Mouse (Mus musculus): ENCODE measurements around the gene Olfr1505. TPM values are rescaled to one million over a fixed set of nuclear protein-coding genes. Genes with fewer than 3 reads are reported as not detected.

The Olfr1505 gene
- polyA plus RNA-seq (2012; rRNA removed) (not detected in 2 replicates), polyA plus RNA-seq (2014; fragmentation: Nextera tagmentation; extraction: Ambion mirVana) (not detected in 2 replicates)

GRCm38 (mm10) chr19:13913230-13913629, at the start of gene Olfr1505:
Olfr1505 (plus strand) TSS chr19:13913530.
- WGBS: 68% methylated on average over 2 of the region's 2 CpGs
- ATAC-seq (ENCODE audit: low FRiP score, low read depth): no peak
- no peaks in the 10 kb centered on the region for H3K36me3 ChIP-seq (ENCODE audit: control insufficient read depth, insufficient read depth, low read length)

DNA sequence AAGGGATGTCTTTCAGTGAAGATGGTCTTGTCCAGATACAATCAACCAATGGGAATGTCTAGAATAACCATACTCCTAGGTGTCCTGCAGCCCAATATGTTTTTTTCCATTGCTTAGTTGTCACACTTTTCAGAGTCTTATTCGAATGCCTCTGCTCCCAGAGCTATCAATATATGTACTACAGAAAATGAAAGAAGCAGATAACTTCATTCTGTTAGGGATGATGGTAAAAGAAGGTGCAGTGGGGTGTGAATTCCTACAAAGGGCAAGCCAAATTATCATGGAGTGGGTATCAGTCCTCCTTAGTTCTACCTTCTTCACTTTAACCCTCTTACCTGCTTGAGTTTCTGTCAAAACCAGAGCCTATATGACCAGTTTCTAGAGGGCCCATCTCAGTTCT, 15.5 kb upstream of the Olfr1505 start, which contains the start of gene Olfr1504:
TSS of gene Olfr1504 (minus strand) at position 101 of the 400 bp plus-strand sequence.
- TF ChIP-seq POLR2A (IDR thresholded peaks at IDR 0.05; ENCODE audit: borderline replicate concordance, extremely low read depth, insufficient read depth, insufficient read length): no peak
- WGBS: 62% methylated on average over 1 of the region's 1 CpGs
- Histone ChIP-seq H3K27me3 (ENCODE audit: control insufficient read depth, insufficient read depth, low read length) (no peaks in the 10 kb centered on the region), H3K4me2 (replicated peaks; ENCODE audit: low read depth, low read length, severe bottlenecking) (no peak within 1 kb of the TSS), H3K4me3 (replicated peaks; ENCODE audit: low read length) (no peak within 1 kb of the TSS), H3K4me1 (ENCODE audit: control insufficient read depth, insufficient read depth, low read length) (no peaks in the 10 kb centered on the region), H3K9me3 (ENCODE audit: control insufficient read depth, low read length) (no peaks in the 10 kb centered on the region), H3K9ac (ENCODE audit: low read depth, low read length, severe bottlenecking) (no peak within 1 kb of the TSS), H3K36me3 (ENCODE audit: control insufficient read depth, insufficient read depth, low read length) (no peaks in the 10 kb centered on the region), H3K27ac (replicated peaks; ENCODE audit: low read depth, low read length) (no peak within 1 kb of the TSS)
- DNase-seq (ENCODE audit: low spot score): no peak
- ATAC-seq (ENCODE audit: low FRiP score, low read depth): no peak

More at GRCm38 (mm10) chr19:13913230-13913629, at the start of gene Olfr1505:
- H3K27me3 ChIP-seq (ENCODE audit: control insufficient read depth, insufficient read depth, low read length): no peaks in the 10 kb centered on the region
- DNase-seq (ENCODE audit: low spot score): no peak
- no peak within 1 kb of the TSS for H3K27ac ChIP-seq (replicated peaks; ENCODE audit: low read depth, low read length)
- H3K4me2 ChIP-seq (replicated peaks; ENCODE audit: low read depth, low read length, severe bottlenecking): no peak within 1 kb of the TSS
- no peaks in the 10 kb centered on the region for H3K4me1 ChIP-seq (ENCODE audit: control insufficient read depth, insufficient read depth, low read length)
- TF ChIP-seq POLR2A (IDR thresholded peaks at IDR 0.05; ENCODE audit: borderline replicate concordance, extremely low read depth, insufficient read depth, insufficient read length): no peak
- no peak within 1 kb of the TSS for H3K9ac ChIP-seq (ENCODE audit: low read depth, low read length, severe bottlenecking)
- H3K9me3 ChIP-seq (ENCODE audit: control insufficient read depth, low read length): no peaks in the 10 kb centered on the region
- H3K4me3 ChIP-seq (replicated peaks; ENCODE audit: low read length): no peak within 1 kb of the TSS

Other genes with a start within 250 kb of the Olfr1505 start
- not detected in 2 replicates for gene Olfr1491, start 216.3 kb upstream of the Olfr1505 start, polyA plus RNA-seq (2012; rRNA removed)
- gene Olfr1491, start 216.3 kb upstream of the Olfr1505 start, polyA plus RNA-seq (2014; fragmentation: Nextera tagmentation; extraction: Ambion mirVana): not detected in 2 replicates
- not detected in 2 replicates for gene Olfr1493-ps1, start 190.3 kb upstream of the Olfr1505 start, polyA plus RNA-seq (2012; rRNA removed)
- not detected in 2 replicates for gene Olfr1493-ps1, start 190.3 kb upstream of the Olfr1505 start, polyA plus RNA-seq (2014; fragmentation: Nextera tagmentation; extraction: Ambion mirVana)
- not detected in 2 replicates for gene Olfr1494, start 173.8 kb upstream of the Olfr1505 start, polyA plus RNA-seq (2012; rRNA removed)
- not detected in 2 replicates for gene Olfr1494, start 173.8 kb upstream of the Olfr1505 start, polyA plus RNA-seq (2014; fragmentation: Nextera tagmentation; extraction: Ambion mirVana)
- not detected in 2 replicates for gene Olfr1495, start 148.9 kb upstream of the Olfr1505 start, polyA plus RNA-seq (2012; rRNA removed)
- gene Olfr1495, start 148.9 kb upstream of the Olfr1505 start, polyA plus RNA-seq (2014; fragmentation: Nextera tagmentation; extraction: Ambion mirVana): not detected in 2 replicates
- gene Olfr1496, start 135.7 kb upstream of the Olfr1505 start, polyA plus RNA-seq (2012; rRNA removed): not detected in 2 replicates
- not detected in 2 replicates for gene Olfr1496, start 135.7 kb upstream of the Olfr1505 start, polyA plus RNA-seq (2014; fragmentation: Nextera tagmentation; extraction: Ambion mirVana)
- not detected in 2 replicates for gene Olfr1497, start 115.3 kb upstream of the Olfr1505 start, polyA plus RNA-seq (2012; rRNA removed)
- gene Olfr1497, start 115.3 kb upstream of the Olfr1505 start, polyA plus RNA-seq (2014; fragmentation: Nextera tagmentation; extraction: Ambion mirVana): not detected in 2 replicates
- gene Olfr1499, start 94.1 kb upstream of the Olfr1505 start, polyA plus RNA-seq (2012; rRNA removed): not detected in 2 replicates
- not detected in 2 replicates for gene Olfr1499, start 94.1 kb upstream of the Olfr1505 start, polyA plus RNA-seq (2014; fragmentation: Nextera tagmentation; extraction: Ambion mirVana)
- gene Olfr1500, start 83.0 kb upstream of the Olfr1505 start, polyA plus RNA-seq (2012; rRNA removed): not detected in 2 replicates
- not detected in 2 replicates for gene Olfr1500, start 83.0 kb upstream of the Olfr1505 start, polyA plus RNA-seq (2014; fragmentation: Nextera tagmentation; extraction: Ambion mirVana)
- gene Olfr1501, start 62.8 kb upstream of the Olfr1505 start, polyA plus RNA-seq (2012; rRNA removed): not detected in 2 replicates
- gene Olfr1501, start 62.8 kb upstream of the Olfr1505 start, polyA plus RNA-seq (2014; fragmentation: Nextera tagmentation; extraction: Ambion mirVana): not detected in 2 replicates
- not detected in 2 replicates for gene Olfr1502, start 51.7 kb upstream of the Olfr1505 start, polyA plus RNA-seq (2012; rRNA removed)
- not detected in 2 replicates for gene Olfr1502, start 51.7 kb upstream of the Olfr1505 start, polyA plus RNA-seq (2014; fragmentation: Nextera tagmentation; extraction: Ambion mirVana)
- gene Olfr1504, start 15.6 kb upstream of the Olfr1505 start, polyA plus RNA-seq (2012; rRNA removed): not detected in 2 replicates
- not detected in 2 replicates for gene Olfr1504, start 15.6 kb upstream of the Olfr1505 start, polyA plus RNA-seq (2014; fragmentation: Nextera tagmentation; extraction: Ambion mirVana)

Data from limb, embryonic 14.5 days (tissue).